Mouse (Mus musculus) layer of hippocampus, postnatal 36 days (tissue): ENCODE measurements at regions not wholly inside any gene's neighbourhood (a gene's known extent, or its start where the extent isn't known, plus 50 kb on each side); places are given as distances from the start of the nearest gene placed in this dataset.
"Not testable (repeated sequence)": the region's sequence is repeated elsewhere in the genome, so short reads cannot be mapped to it uniquely, and the experiment has no call there.

Source experiments
- DNase-seq, 2 experiments: peaks; one replicate each; pipeline ENCODE4 v3.0.0; 2022

DNA sequence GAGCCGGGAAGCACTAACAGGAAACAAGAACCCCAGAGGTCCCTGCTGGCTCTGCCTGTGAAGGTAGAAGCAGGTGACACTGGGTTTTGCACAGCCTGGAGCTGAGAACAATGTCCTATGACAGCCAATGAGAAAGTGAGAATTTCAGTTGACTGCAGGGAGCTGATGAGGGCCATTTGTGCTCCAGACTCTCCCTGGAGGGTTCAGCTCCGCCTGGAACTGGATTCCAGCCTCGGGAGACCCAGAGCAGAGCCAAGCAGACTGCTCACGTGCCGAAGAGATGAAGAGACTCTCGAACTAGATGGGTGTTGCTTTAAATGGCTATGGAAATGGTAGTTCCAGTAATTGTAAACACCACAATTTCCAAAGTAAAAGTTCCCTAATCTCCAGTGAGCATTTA, 93.5 kb downstream of the Cand1 start:
- DNase-seq = no peak

DNA sequence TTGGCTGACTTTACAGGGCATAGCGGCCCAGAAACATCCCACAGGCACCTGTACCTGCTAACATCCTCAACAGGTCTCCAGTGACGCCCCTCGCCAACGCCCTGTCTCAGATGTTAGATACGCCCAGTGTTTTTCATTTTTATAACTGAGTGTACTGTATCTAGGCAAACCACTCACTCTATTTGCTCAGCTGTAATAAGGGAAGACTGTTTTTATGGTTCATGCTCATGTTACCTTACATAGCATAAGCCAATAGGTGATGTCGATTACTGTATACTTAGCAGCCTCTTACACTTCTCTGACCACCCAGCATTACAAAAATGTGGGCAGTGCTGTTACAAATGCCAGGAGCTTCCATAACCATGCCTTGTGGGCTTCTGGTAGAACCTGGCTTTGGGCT, 97.0 kb downstream of the Cand1 start:
- DNase-seq = no peak

DNA sequence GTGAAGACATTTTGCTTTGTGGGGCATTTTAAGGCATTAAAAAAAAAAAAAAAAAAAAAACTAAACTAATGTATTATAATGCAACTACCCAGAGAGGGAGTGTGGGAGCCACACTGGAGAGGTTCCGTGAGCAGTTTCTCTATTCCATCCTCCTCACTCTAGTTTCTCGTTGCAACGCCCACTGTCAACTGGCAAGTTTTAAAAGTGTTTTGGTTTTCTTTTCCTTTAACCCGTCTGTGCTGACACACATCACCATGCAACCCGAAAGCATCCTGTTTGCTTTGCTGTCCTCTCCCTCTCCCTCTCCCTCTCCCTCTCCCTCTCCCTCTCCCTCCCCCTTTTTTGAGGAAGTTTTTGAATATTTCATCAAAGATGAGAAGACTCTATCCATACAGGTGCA, 97.5 kb downstream of the Cand1 start:
- DNase-seq = peak in 1 of 2 experiments; percentile 18

DNA sequence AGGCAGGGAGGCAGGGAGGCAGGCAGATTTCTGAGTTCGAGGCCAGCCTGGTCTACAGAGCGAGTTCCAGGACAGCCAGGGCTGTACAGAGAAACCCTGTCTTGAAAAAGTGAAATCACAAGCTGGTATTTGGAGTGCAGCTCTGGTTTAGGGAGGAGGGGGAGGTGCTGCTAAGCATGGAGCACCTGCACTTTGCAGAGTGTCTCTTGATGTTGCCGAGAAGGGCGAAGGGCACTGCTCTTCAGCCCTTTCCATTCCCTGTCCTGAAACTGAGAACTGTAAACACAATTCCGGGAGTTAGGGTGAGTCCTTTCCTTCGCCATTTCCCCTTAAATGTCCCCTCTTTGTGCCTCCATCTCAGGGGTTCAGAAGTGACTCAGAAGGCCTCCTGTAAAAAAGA, 101.6 kb downstream of the Cand1 start:
- no peak for DNase-seq

DNA sequence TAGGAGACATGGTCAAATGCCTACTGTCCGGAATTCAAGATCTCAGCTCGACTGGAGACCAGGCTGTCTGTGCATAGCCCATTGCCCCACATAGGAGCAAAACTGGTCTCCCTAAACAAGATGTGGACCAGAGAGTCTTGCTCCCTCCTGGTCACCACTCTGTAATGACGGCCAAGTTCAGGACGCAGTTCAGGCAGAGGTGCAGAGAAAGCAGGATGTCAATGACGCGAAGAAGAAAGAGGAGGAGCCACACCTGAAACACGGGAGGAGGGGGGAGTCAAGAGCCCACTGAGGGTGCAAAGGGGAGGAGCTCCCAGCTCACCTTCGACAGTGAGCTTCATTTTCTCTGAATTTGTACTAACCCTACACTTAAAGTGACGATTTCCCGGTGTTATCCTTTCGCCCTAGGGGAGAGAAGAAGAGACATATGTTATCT, 104.3 kb downstream of the Cand1 start:
- DNase-seq = no peak

DNA sequence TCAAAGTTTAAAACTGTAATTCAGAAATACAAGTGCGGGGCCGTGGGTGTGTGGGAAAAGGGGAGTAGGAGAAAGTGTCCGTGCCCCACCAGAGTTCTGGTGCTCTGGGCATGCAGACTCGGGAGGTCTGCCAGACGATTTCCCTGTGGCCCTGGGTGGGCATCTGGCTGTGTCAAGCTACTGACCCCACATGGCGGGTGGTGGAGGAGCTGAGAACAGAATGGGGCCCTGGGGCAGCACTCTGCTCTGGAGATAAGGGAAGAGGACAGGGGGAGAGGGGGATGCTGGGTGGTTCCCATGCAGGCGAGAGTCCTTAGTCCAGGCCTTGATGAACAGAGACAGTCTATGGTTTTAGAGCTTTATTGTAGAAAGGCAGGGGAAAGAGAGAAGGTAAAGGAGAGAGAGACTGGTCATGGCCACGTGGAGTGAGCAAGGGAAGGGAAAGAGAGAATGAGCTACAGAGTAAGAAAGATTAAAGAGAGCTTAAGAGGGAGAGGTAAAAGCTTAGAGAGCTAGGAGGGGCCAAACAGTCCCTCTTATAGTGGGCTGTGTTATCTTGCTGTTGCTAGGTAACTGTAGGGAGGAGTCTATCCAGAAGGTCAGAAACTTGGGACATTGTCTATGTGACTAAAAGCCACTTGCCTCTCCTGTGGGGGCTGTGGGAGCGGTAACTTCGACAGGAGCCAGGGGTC, 104.9 kb downstream of the Cand1 start:
- DNase-seq = no peak

DNA sequence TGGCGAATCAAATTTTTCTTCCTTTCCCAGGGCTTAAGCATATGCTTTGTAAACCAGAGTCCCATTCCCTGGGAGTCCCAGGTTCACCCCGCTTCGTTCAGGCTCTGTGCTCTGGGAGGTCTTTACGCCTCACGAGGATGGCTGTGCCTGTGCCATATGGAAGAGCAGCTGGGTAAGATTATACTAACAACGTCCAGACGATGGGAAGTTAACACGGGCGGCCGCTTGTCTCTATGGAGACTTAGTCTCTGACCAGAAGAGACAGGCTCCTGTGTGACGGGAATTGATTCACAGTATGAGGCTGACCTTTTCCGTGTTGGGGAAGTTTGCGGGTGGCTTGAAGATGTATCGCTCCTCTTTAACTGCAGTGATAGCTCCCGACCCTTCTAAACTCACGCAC, 107.9 kb downstream of the Cand1 start:
- DNase-seq = peak in 1 of 2 experiments; percentile 10

DNA sequence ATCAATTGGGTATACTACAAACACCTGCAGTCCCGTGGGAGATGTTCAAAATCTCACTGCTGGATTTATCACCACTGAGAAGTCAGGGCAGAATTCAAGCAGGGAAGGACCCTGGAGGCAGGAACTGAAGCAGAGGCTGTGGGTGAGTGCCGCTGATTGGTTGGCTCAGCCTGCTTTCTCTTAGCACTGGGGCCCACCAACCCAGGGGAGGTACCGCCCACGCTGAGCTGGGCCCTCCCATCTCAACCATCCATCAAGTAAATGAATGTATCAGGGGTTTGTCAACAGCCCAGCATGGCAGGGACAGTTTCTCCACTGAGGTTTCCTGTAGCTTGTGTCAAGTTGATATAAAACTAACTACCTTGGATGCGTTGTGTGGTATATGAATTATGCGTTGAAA, 109.2 kb downstream of the Cand1 start:
- DNase-seq = no peak

DNA sequence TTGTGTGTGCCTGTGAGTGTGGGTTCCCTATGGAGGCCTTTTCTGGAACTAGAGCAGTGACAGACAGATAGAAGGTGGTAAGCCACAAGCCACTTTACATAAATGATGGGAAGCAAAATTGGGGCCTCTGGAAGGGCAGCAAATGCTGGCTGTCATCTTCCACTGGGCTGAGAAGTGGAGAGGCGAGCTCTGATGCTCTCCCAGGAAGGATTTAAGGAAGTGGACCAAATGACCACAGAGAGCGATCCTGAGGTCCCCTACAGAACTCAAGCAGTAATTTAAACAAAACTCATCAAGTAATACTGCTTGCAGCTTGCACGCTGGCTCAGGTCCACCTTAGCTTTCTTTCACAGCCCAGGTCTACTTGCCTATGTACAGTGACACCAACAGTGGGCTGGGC, 111.8 kb downstream of the Cand1 start:
- no peak for DNase-seq

DNA sequence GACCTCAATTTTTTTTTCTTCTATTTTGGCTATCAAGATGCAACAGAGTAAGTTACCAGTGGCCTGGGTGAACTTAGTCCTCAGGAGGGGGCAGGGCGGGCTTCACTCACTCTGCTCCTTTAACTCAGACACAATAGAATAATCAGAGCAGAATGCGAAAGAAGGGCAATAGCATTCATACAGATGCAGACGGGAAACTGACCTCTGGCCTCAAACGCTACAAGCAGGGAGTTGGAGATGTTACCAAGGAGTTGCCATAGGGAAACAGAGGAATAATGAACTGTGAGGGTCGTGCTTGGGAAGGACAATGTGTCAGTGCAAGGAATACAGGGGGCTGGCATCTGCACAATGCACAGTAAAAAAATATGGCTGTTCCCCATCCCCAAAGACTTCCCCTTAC, 116.3 kb downstream of the Cand1 start:
- no peak for DNase-seq

DNA sequence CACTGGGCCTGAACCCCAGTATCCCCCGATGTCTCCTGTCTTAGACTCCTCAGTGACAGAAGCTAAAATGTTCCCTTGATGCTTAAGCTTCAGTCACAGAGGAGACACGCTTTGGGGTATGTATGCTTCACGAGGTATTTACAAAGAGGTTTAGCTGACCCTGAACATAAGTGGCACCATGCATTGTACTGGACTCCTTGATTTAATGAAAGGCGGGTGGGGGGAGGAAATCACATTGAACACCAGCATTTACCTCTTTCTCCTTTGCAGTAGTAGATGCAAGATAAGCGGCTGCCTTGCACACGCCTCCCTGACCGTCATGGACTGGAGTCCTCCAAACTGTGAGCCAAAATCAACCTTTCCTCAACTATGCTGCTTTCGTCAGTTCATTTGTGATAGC, 117.5 kb downstream of the Cand1 start:
- DNase-seq = no peak

DNA sequence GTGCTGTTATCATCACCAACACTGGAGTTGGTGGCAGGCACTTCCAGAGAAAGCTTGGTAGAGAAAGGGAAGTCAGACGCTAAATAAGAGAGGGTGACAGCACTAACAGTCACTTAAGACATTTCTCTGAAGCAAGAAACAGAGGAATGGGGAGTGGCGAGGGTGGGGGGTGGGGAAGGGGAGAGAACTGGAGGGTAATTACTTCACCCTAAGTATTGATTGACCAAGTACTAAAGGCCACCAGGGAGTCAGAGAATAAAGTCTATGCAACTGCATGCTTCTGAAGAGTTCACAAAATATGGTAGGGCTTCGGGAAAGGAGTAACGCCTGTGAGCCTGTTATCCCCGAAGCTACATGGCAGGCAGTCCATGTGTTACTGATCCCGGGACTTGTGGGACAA, 118.3 kb downstream of the Cand1 start:
- no peak for DNase-seq

DNA sequence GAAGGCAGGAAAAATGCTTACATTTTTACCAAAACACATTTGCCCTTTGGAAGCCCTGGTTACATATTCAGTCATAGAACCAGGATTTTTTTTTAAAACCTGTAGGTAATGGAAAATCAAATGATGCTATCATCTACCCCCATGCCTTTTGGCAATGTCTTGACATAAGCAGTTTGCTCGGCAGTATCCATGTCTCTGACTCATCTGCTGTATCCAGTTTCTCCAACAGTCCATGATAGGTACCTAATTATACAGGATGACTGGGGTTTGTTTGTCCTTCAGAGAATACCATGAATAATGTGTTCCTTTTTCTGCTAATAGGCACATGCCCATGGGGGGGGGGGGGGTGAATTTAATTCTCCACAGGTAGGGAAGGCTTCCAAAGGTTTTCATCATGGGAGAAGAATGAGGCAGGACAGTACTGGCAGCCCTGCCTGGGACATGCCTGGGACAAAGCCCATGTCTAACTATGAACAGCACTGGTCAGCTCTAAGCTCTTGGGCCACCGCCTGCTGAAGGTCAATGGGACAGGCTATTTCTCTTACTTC, 122.9 kb downstream of the Cand1 start:
- DNase-seq = no peak

DNA sequence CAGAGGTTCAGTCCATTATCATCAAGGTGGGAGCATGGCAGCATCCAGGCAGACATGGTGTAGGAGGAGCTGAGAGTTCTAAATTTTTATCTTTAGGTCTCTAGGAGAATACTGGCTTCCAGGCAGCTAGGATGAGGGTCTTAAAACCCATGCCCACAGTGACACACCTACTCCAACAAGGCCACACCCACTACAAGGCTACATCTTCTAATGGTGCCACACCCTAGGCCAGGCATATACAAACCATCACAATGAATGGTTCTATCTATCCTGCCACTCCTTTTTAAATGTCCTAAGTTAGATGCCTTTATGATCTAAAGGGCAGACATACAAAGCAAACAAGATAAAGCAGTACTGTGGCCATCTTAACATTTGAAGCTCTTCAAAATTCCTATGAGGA, 124.7 kb downstream of the Cand1 start:
- DNase-seq = not testable (repeated sequence)

DNA sequence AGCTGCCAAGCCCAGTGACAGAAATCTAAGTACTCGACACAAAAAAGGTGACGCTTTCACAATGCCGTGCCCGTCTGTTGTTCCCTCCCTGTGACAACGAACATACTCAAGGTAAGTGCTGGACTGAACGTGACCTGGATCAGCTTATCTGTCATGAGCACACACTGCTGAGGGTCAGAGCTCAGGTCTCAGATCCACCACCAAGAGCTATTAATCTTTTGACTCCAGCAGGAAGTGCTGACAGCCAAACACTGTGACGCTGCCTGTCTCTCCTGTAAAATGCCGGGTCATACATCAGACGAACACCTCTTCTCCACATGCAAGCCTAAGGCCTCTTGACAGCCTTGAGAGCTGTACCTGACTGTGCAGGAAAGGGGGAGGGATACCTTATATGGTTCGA, 125.2 kb downstream of the Cand1 start:
- no peak for DNase-seq

DNA sequence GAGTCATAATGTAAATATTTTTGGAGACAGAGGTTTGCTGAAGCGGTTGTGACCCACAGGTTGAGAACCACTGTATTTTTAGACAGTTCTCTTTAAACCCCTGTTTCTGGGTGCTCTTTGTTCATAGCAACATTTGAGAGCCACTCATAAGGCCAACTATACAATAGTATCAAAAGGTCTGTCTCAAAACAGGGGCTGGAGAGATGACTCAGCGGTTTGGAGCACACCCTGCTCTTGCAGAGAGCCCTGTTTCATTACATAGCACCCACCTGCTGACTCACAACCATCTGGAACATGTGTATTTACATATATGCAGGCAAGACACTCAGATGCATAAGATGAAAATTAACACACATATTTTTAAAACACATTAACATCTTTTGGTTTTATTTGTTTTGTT, 128.0 kb downstream of the Cand1 start:
- no peak for DNase-seq

DNA sequence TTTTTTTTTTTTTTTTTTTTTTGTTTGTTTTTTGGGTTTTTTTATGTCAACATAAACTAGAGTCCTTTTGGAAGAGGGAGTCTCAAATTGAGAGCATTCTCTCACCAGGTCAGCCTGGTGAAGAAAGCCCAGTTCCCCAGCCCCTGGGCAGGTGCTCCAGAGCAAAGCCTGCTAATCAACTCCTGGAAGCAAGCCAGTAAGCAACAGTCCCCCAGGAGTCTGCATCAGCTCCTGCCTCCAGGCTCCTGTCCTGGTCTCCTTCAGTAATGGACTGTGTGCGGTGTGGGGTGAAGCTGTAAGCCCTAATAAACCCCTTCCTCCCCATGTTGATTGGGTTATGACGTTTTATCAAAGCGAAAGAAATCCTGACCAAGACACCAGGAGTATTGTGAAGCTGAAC, 128.4 kb downstream of the Cand1 start:
- no peak for DNase-seq

DNA sequence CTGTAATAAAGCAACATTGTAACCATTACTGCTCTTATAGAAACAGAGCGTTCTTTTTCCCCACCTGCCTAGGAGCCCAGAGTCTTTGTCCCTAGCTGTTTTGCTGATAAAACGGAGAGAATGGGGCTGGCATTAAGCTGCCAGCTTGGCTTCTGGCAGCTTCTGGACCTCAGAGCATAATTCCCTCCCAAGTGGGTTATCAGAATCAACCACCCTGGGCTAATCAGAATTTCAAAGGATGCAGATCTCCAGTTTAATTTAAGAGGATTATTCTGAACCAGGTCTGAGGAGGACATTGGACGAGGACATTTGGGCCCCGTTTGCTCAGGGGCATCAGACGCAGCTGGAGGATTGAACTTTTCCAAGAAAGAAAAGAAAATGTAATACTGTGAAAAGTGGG, 129.2 kb downstream of the Cand1 start:
- DNase-seq = no peak

DNA sequence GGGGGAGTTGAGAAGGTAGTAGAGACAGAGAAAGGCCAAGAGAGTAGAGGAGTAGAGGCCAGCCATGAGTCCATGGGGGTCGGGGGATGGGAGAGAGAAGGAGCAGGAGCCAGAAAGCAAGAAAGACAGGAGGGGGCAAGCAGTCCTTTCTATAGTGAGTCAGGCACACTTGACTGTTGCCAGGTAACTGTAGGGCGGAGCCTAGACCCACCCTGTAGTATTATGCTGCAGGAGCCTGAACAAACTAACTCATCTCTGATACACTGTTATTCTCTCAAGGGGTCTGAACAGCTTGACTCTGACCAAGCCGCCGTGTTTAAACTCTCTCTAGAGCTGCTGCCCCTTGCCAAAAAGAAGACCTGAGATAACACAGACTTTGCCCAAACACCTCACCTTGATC, 130.6 kb downstream of the Cand1 start:
- no peak for DNase-seq

DNA sequence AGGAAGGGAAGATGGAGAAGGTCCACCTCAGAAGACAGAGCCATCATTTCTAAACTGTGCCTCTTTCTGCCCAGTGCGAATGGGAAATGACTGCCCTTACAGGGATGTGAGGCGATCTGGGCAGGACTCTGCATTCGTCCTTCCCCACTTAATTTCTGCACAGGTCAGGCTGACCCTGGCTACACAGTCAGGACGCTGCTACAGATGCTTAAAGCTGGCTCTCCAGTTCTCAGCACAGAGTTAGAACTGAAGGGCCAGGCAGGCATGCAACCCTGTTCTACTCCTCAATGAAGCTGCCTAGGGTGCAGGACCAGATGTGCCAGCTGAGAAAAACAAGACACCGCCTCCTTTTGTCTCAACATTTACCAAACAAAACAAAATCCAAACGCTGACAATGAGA, 132.1 kb downstream of the Cand1 start:
- DNase-seq = no peak

DNA sequence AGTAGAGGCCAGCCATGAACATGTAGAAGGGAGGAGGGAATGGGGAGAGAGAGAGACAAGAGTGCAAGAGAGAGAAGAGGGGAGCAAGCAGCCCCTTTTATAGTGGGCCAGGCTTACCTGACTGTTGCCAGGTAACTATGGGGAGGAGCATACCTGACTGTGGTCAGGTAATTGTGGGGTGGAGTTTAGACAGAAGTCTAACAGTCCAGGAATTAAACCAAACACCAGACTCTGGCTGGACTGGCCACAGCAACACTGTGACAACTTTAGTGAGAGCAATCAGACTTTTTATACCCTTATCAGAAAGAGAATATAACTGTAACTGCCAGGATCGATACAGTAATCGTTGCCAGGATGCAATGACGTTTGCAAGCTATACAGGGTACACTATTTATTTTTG, 133.8 kb downstream of the Cand1 start:
- DNase-seq = no peak

DNA sequence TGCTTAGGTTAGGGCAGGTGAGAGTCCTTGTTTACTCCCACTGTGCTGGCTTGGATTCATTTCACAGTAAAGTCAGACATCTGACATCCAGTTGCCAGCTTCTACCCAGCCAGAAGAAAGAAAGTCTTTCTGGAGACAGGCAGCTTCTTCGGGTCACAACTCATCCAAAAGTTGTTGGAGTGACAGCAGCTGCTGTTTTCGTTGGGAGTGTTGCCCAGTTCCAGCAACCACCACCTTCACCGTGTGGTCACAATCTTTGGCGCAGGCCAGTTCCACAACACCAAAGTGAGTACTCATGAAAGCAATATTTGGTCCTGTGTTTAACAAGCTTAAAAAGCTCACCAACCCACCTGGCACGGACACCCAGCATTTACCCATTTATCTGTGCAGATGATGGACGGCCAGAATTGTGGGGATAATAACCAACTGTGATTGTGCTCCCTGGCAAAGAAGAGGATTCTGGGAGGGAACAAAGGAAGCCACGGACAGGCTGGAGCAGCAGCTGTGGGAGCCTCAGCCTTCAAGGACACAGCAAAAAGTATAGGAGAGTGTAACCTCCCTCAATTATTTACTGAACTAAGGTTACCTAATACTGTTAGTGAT, 134.5 kb downstream of the Cand1 start:
- DNase-seq = no peak

DNA sequence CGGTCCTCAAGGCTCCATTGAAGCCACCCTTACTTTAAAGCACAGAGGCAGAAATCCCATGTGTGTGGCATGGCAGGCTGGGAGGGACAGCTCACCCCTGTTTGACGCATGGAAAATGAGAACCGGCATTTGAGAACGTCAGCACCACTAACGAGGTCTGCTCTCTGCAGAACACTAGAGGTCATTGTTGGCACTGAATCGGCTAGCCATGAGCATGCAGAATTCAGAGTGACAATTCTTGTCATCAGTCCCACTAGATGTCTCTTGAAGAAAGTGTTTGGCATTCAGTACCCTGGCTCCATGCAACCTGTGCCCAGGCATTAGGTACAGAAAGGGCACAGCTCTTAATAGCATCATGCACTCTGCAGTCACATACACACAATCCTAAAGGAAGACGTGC, 139.3 kb downstream of the Cand1 start:
- no peak for DNase-seq

DNA sequence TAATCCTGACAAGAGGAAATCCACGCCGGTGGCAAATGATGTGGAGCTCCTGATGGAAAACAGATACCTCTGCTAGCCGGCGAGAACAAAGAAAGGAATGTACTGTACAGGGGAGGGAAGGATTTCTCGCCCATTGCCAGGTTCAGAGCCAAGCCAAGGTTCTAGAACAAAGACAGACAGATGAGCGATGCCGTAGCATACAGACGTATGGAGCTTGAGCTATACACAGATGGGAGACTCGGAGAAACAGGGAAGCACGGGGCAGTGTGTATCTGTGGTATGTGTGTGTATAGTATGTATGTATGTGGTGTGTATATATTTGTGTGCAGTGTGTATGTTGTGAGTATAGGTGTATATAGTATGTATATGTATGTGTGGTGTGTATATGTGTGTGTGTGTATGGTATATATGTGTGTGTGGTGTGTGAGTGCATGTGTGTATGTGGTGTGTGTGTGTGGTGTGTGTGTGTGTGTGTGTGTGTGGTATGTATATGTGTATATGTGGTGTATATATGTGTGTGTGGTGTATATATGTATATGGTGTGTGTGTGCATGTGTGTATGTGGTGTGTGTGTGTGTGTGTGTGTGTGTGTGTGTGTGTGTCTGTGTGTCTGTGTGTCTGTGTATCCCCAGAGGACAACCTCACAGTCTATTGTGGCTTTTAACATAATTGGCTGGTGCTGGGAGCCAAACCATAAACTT, 140.6 kb downstream of the Cand1 start:
- no peak for DNase-seq
